8 mouse cellular contexts compared by ENCODE assay signal in genomic region chr13:118227354-118227753, GRCm38 (mm10).
DNase-seq lines count a peak whose midpoint lies in the region; ATAC-seq and TF ChIP-seq lines count a peak whose summit lies in the region.

No protein-coding gene starts in this region.

- no peak overlapping the region for H3K9ac ChIP-seq in hindbrain, postnatal 0 days (replicated peaks; ENCODE audit: low read length)
- H3K9ac ChIP-seq in liver, embryonic 14.5 days (replicated peaks): no peak overlapping the region

- no peak overlapping the region for H3K4me2 ChIP-seq in hindbrain, postnatal 0 days (ENCODE audit: low read depth, low read length)
- H3K4me2 ChIP-seq in liver, embryonic 14.5 days (ENCODE audit: low read depth): no peak overlapping the region

- TF ChIP-seq EP300 in liver, embryonic 14.5 days (IDR thresholded peaks at IDR 0.05; ENCODE audit: low read depth): no peak

- 32% methylated on average over 3 of the region's 3 CpGs for WGBS in hindbrain, postnatal 0 days
- WGBS in hindbrain, embryonic 10.5 days: 34% methylated on average over 3 of the region's 3 CpGs
- 24% methylated on average over 3 of the region's 3 CpGs for WGBS in liver, embryonic 14.5 days (ENCODE audit: insufficient replicate concordance)

- no peaks in the 10 kb centered on the region for H3K27me3 ChIP-seq in hindbrain, postnatal 0 days (ENCODE audit: insufficient read depth, low read length)
- H3K27me3 ChIP-seq in hindbrain, embryonic 10.5 days (ENCODE audit: insufficient read depth, poor library complexity, severe bottlenecking): no peaks in the 10 kb centered on the region
- H3K27me3 ChIP-seq in liver, embryonic 14.5 days (ENCODE audit: control insufficient read depth, insufficient read depth, low read length): no peaks in the 10 kb centered on the region

- ATAC-seq in hindbrain, postnatal 0 days: no peak
- ATAC-seq in liver, embryonic 14.5 days (ENCODE audit: insufficient read depth): no peak
- no peak for ATAC-seq in activated CD4-positive, CD25-positive, alpha-beta regulatory T cell, adult 4 months

- no peak overlapping the region for H3K27ac ChIP-seq in hindbrain, postnatal 0 days
- no peak overlapping the region for H3K27ac ChIP-seq in hindbrain, embryonic 10.5 days
- H3K27ac ChIP-seq in liver, embryonic 14.5 days: no peak overlapping the region

- TF ChIP-seq CTCF in hindbrain, postnatal 0 days (IDR thresholded peaks at IDR 0.05; ENCODE audit: low read depth): peak; percentile 57
- peak; percentile 44; the same call in 1 of the 2 replicates for TF ChIP-seq CTCF in liver, embryonic 14.5 days (IDR thresholded peaks at IDR 0.05; ENCODE audit: low read depth)

- no peak overlapping the region for H3K4me3 ChIP-seq in hindbrain, postnatal 0 days (ENCODE audit: low read length)
- H3K4me3 ChIP-seq in hindbrain, embryonic 10.5 days: no peak overlapping the region
- no peak overlapping the region for H3K4me3 ChIP-seq in liver, embryonic 14.5 days (ENCODE audit: insufficient read depth in 1 of 2, low read depth in 2 of 2, low read length in 2 of 2)

- H3K9me3 ChIP-seq in hindbrain, postnatal 0 days (ENCODE audit: low read length): no peaks in the 10 kb centered on the region
- H3K9me3 ChIP-seq in hindbrain, embryonic 10.5 days: no peaks in the 10 kb centered on the region
- H3K9me3 ChIP-seq in liver, embryonic 14.5 days (ENCODE audit: control insufficient read depth, low read length): no peaks in the 10 kb centered on the region

- H3K36me3 ChIP-seq in hindbrain, postnatal 0 days (ENCODE audit: insufficient read depth, low read length): no peaks in the 10 kb centered on the region
- H3K36me3 ChIP-seq in hindbrain, embryonic 10.5 days: no peaks in the 10 kb centered on the region
- H3K36me3 ChIP-seq in liver, embryonic 14.5 days (replicated peaks; ENCODE audit: control insufficient read depth, insufficient read depth, low read depth): no peaks in the 10 kb centered on the region

- peak; percentile 82 for DNase-seq in hindbrain, postnatal 0 days (ENCODE audit: low spot score)
- no peak for DNase-seq in hindbrain, embryonic 10.5 days (ENCODE audit: low spot score)
- DNase-seq in urinary bladder, postnatal 14 days (ENCODE audit: low spot score): peak; percentile 19
- DNase-seq in urinary bladder, postnatal 10 days (ENCODE audit: low spot score): no peak
- peak; percentile 50 for DNase-seq in cerebellum, adult 8-10 months
- peak in 1 of 3 experiments; percentile 3 for DNase-seq in liver, embryonic 14.5 days (ENCODE audit: low read depth in 3 of 3, low spot score in 3 of 3)
- peak; percentile 33 for DNase-seq in thymus, postnatal 4 days

- no peaks in the 10 kb centered on the region for H3K4me1 ChIP-seq in hindbrain, postnatal 0 days (ENCODE audit: insufficient read depth, low read length)
- no peaks in the 10 kb centered on the region for H3K4me1 ChIP-seq in hindbrain, embryonic 10.5 days (replicated peaks)
- H3K4me1 ChIP-seq in liver, embryonic 14.5 days (replicated peaks; ENCODE audit: control insufficient read depth in 2 of 2, insufficient read depth in 2 of 2, low read length in 1 of 2): no peaks in the 10 kb centered on the region

Comparison
In these comparisons a context has a peak if more than half of its experiments do, and no peak if none do; other contexts are left out.
1. DNase-seq: peak in hindbrain, postnatal 0 days (single experiment), urinary bladder, postnatal 14 days (single experiment), cerebellum, adult 8-10 months (single experiment) and thymus, postnatal 4 days (single experiment); none in hindbrain, embryonic 10.5 days (single experiment) and urinary bladder, postnatal 10 days (single experiment).